Mouse (Mus musculus): ENCODE data around the gene Il34.
"Not testable (repeated sequence)": the region's sequence is repeated elsewhere in the genome, so short reads cannot be mapped to it uniquely, and the experiment has no call there.

DNA sequence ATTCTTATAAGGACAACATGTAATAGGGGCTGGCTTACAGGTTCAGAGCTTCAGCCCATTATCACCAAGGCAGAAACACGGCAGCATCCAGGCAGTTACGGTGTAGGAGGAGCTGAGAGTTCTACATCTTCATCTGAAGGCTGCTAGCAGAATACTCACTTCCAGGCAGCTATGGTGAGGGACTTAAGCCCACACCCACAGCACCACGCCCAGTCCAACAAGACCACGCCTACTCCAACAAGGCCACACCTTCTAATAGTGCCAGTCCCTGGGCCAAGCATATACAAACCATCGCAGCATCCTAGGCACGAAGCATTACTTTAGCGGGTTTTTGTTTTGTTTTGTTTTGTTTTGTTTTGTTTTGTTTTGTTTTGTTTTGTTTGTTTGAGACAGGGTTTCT, 19.2 kb downstream of the Il34 start:
- not testable (repeated sequence) for TF ChIP-seq CTCF, POLR2A (IDR thresholded peaks at IDR 0.05; ENCODE audit: insufficient read depth, low read depth, low read length)

All from olfactory bulb, adult 2 months (tissue).